Mouse (Mus musculus): ENCODE results near the gene Lsamp. TPM values are rescaled to one million over a fixed set of nuclear protein-coding genes. Genes with fewer than 3 reads are reported as not detected.

The Lsamp gene
- total and polyA plus RNA-seq, 3 experiments = not detected

DNA sequence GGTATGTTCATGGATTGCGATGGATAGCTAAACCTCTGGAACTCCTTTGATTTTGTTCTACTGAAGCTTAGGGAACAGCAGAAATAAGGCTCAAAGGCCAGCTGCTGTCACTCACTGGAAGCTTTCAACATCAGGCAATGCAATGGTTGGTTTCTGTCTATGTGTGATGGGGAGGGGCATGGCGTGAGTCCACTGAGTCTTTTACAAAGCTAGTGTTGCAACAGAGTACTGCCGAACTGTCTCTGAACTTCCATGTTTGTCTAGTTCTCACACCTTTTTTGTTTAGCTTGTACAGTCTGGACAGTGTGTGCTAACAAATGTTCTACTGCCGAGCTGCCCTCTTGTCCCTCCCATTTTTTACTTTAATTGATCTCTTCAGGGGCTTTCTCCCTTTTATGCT lies 1258.7 kb downstream of the Lsamp start:
- Histone ChIP-seq H3K79me2 (replicated peaks; ENCODE audit: control insufficient read depth, extremely low read depth, insufficient read depth, poor library complexity, severe bottlenecking) (no peaks in the 10 kb centered on the region), H3K36me3 (replicated peaks in 1 of 2; ENCODE audit: control insufficient read depth in 1 of 2, insufficient read depth in 1 of 2, low read length in 1 of 2) (no peaks in the 10 kb centered on the region), H3K27me3 (replicated peaks) (no peaks in the 10 kb centered on the region), H3K9ac (ENCODE audit: insufficient read depth, low read depth) (no peak overlapping the region), H3K4me3 (replicated peaks in 1 of 3; ENCODE audit: low read depth in 2 of 3, low read length in 2 of 3, poor library complexity in 1 of 3) (no peak overlapping the region), H3K27ac (ENCODE audit: insufficient read depth, low read depth) (no peak overlapping the region), H3K9me3 (replicated peaks; ENCODE audit: low read length) (peaks cover 40% of the 10 kb centered on the region), H3K4me1 (ENCODE audit: control insufficient read depth in 1 of 2, insufficient read depth in 2 of 2) (no peaks in the 10 kb centered on the region), H3K4me2 (ENCODE audit: insufficient read depth, low read depth, poor library complexity, severe bottlenecking) (no peak overlapping the region)
- dilution Hi-C loops (cut with MboI; ENCODE audit: extremely low pct_ligation_motif_present, extremely low pct_unique_long_range_greater_than_20kb, low sequenced_read_pairs) (no loop called here), in situ Hi-C loops (cut with MboI; ENCODE audit: low pct_ligation_motif_present, low pct_unique_long_range_greater_than_20kb, low sequenced_read_pairs) (no loop called here)
- no peak for DNase-seq (ENCODE audit: extremely low read depth)
- no peak for TF ChIP-seq UBTF (IDR thresholded peaks at IDR 0.05; ENCODE audit: low read depth, low read length)
- TF ChIP-seq CHD1 (IDR thresholded peaks at IDR 0.05; ENCODE audit: low read depth, low read length) = no peak
- no peak for TF ChIP-seq SMC3 (IDR thresholded peaks at IDR 0.05; ENCODE audit: low read depth, low read length)
- TF ChIP-seq MXI1 (IDR thresholded peaks at IDR 0.05; ENCODE audit: low read depth, low read length) = no peak
- no peak for TF ChIP-seq MAX (IDR thresholded peaks at IDR 0.05; ENCODE audit: low read length)
- TF ChIP-seq SIN3A (IDR thresholded peaks at IDR 0.05; ENCODE audit: low read length) = no peak
- no peak for TF ChIP-seq CTCF (conservative IDR thresholded peaks at IDR 0.05 in 1 of 2, IDR thresholded peaks at IDR 0.05 in 1 of 2; ENCODE audit: low read depth in 2 of 2, low read length in 2 of 2)
- no peak for TF ChIP-seq TCF12 (IDR thresholded peaks at IDR 0.05; ENCODE audit: low read depth, low read length)
- TF ChIP-seq MAFK (IDR thresholded peaks at IDR 0.05; ENCODE audit: insufficient replicate concordance, low read length) = no peak
- no peak for TF ChIP-seq JUND (conservative IDR thresholded peaks at IDR 0.05; ENCODE audit: low read depth, low read length)

DNA sequence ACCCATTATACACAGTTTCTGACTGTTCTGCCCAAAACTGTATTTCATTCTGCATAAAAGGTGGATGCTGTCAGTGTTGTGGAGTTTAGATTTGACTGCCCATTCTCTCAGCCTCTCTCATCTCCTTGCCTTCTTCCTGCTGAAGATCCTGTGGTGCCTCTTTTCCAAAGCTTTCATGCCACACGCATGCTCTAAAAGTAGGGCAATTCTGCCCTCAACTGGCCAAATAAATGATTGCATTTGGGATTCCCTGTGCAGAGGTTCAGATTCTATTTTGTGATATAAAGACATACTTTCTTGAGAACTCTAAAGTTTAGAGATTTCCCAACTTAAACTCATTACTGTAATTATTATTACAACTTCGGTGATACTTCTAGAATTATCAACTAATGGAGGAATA lies 1260.5 kb downstream of the Lsamp start:
- no peak overlapping the region for H3K9ac ChIP-seq (ENCODE audit: insufficient read depth, low read depth)
- DNase-seq (ENCODE audit: extremely low read depth) = no peak
- no peak overlapping the region for H3K4me3 ChIP-seq (replicated peaks in 1 of 3; ENCODE audit: low read depth in 2 of 3, low read length in 2 of 3, poor library complexity in 1 of 3)
- dilution Hi-C loops (cut with MboI; ENCODE audit: extremely low pct_ligation_motif_present, extremely low pct_unique_long_range_greater_than_20kb, low sequenced_read_pairs) = no loop called here
- no peaks in the 10 kb centered on the region for H3K36me3 ChIP-seq (replicated peaks in 1 of 2; ENCODE audit: control insufficient read depth in 1 of 2, insufficient read depth in 1 of 2, low read length in 1 of 2)
- in situ Hi-C loops (cut with MboI; ENCODE audit: low pct_ligation_motif_present, low pct_unique_long_range_greater_than_20kb, low sequenced_read_pairs) = no loop called here
- H3K4me1 ChIP-seq (ENCODE audit: control insufficient read depth in 1 of 2, insufficient read depth in 2 of 2) = no peaks in the 10 kb centered on the region
- TF ChIP-seq ETS1 (conservative IDR thresholded peaks at IDR 0.05; ENCODE audit: low read depth, low read length) (no peak), RCOR1 (conservative IDR thresholded peaks at IDR 0.05; ENCODE audit: low read depth, low read length) (no peak), RAD21 (IDR thresholded peaks at IDR 0.05; ENCODE audit: low read depth, low read length) (peak; percentile 16)
- no peaks in the 10 kb centered on the region for H3K79me2 ChIP-seq (replicated peaks; ENCODE audit: control insufficient read depth, extremely low read depth, insufficient read depth, poor library complexity, severe bottlenecking)
- H3K27ac ChIP-seq (ENCODE audit: insufficient read depth, low read depth) = no peak overlapping the region
- no peaks in the 10 kb centered on the region for H3K27me3 ChIP-seq (replicated peaks)
- no peak overlapping the region for H3K4me2 ChIP-seq (ENCODE audit: insufficient read depth, low read depth, poor library complexity, severe bottlenecking)
- H3K9me3 ChIP-seq (replicated peaks; ENCODE audit: low read length) = peaks cover 36% of the 10 kb centered on the region
